Mouse (Mus musculus) activated CD4-positive, CD25-positive, alpha-beta regulatory T cell, adult 9 weeks (primary cell): ENCODE results near the gene Bicdl2. TPM values are rescaled to one million over a fixed set of nuclear protein-coding genes. Genes with fewer than 3 reads are reported as not detected.

Experiments
- polyA plus RNA-seq: library from polyadenylated mRNA; unstranded; fragments of 100-300 nt; shearing (Covaris generic); gene quantifications from one replicate; pipeline ENCODE4 v1.2.1, GENCODE M21; 2017

Bicdl2 gene
- polyA plus RNA-seq, result not detected

GRCm38 (mm10) chr17:23660117-23660875 lies at the start of gene Bicdl2:
Gene Bicdl2 (plus strand): TSS chr17:23660506.

GRCm38 (mm10) chr17:23644613-23645495 lies 15.5 kb upstream of the Bicdl2 start, which contains the start of gene Mmp25:
Gene Mmp25 (minus strand): TSS chr17:23645277.

DNA sequence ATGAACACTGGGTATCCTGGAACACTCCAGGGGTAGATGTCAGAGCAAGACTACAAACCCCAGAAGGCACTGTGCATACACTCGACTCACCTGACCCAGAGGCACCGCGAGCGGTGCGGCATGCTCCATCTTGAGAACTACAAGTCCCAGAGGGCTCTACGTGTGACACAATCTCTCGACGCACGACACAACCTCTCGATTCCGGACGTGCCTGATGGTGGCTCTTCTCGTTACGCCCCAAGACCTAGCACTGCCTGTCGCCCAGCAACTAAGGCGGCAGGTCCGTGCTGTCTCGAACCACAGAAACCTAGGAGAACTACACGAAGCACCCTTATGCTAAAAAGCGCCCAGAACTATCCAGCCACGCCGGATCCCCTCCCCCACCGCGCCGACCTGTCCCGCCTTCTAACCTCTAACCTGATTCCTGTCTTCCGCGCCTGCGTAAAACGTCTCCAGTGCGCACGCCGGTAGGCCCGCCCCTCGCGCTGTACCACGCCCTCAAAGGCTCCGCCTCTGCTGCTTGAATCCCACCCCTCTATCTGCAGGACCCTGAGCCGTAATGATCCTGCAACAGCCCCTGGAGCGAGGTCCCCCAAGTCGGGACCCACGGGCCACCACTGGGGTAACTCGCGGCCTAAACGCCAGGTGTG lies 13.2 kb downstream of the Bicdl2 start, which contains the start of the genes Hcfc1r1 and Thoc6:
Gene Hcfc1r1, plus strand, starts transcription at position 173 of the 650 bp plus-strand sequence.
Gene Thoc6, minus strand, starts transcription at position 459 of the 650 bp plus-strand sequence.

DNA sequence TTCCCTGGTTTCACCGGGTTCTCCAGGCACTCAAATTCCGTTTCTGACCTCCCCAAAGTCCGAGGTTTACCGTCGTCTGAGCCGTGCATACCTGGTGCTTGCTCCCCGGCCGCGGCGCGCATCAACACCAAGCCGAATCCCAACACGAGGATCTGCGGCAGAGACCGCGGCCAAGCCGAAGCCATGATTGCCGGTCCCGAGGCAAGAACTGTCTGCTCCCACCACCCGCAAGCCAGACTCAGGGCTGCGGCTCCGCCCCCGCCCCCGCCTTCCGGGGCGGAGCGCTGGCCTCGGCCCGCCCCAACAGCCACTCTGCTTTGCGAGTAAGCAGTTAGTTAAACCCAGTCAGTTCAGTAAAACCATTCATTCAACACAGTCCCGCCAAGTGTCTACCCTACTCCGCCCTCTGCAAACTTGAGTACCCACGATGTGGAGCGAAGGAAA lies 17.0 kb downstream of the Bicdl2 start, which contains the start of gene Tnfrsf12a:
Gene Tnfrsf12a, minus strand, starts transcription at position 233 of the 444 bp plus-strand sequence.

GRCm38 (mm10) chr17:23679127-23679835 lies 19.0 kb downstream of the Bicdl2 start, which contains the start of gene Cldn6:
Gene Cldn6 (plus strand): TSS chr17:23679249.

DNA sequence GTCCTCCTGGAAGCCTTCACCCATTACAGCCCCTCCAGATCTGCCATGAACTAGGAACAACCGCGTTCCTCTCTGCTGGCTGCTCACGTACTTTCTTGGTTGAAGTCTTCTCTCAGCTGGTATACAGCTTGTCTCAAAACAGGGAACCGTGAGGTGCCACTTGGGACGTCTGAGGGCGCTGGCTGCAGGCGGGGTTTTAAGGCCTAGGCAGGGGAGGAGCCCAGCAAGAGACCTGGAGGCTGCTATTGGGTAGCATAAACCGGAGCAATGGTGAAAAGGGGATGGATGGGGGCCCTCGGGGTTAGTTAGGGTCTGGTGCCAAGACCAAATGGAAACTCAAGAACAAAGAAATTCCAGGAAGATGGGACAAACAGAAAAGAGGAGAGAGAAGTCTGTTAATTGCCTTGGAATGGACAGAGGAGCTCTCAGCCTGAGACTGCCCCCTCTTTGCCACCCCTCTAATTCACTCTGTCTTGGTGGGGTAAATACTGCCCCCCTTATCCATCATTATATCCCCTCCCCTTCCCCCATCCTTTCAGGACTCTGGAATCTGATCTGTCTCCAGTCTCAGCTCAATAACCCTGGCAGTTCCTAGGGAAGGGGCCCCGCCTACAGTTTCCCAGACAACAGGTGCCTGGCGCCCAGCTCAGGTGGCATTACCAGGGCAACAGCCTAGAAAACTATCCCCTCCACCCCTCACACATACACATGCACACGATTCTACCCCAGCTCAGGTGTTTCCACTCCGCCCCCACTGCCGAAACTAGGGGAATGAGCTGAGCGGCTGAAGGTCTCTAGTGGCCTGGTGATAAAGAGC lies 23.8 kb downstream of the Bicdl2 start, which contains the start of gene Cldn9:
Gene Cldn9, minus strand, starts transcription at position 171 of the 817 bp plus-strand sequence.

Other genes starting within 250 kb of the Bicdl2 start
- not detected for gene Vmn2r117, start 180.8 kb upstream of the Bicdl2 start, polyA plus RNA-seq
- gene Zfp213, start 96.3 kb upstream of the Bicdl2 start, polyA plus RNA-seq, result 14.2 TPM
- not detected for gene Zfp13, start 61.0 kb upstream of the Bicdl2 start, polyA plus RNA-seq
- 0.89 TPM for gene Zscan10, start 59.6 kb upstream of the Bicdl2 start, polyA plus RNA-seq
- gene Mmp25, start 15.2 kb upstream of the Bicdl2 start, polyA plus RNA-seq, result 0.60 TPM
- gene Hcfc1r1, start 13.1 kb downstream of the Bicdl2 start, polyA plus RNA-seq, result 64.9 TPM
- 31.2 TPM for gene Thoc6, start 13.4 kb downstream of the Bicdl2 start, polyA plus RNA-seq
- gene Tnfrsf12a, start 17.0 kb downstream of the Bicdl2 start, polyA plus RNA-seq, result 6.5 TPM
- not detected for gene Cldn6, start 18.7 kb downstream of the Bicdl2 start, polyA plus RNA-seq
- not detected for gene Cldn9, start 23.5 kb downstream of the Bicdl2 start, polyA plus RNA-seq
- not detected for gene 1520401A03Rik, start 62.3 kb downstream of the Bicdl2 start, polyA plus RNA-seq
- gene Pkmyt1, start 65.8 kb downstream of the Bicdl2 start, polyA plus RNA-seq, result 19.9 TPM
- gene Paqr4, start 80.4 kb downstream of the Bicdl2 start, polyA plus RNA-seq, result 8.8 TPM
- 5.7 TPM for gene Kremen2, start 85.3 kb downstream of the Bicdl2 start, polyA plus RNA-seq
- 31.6 TPM for gene Flywch1, start 111.1 kb downstream of the Bicdl2 start, polyA plus RNA-seq
- 4.9 TPM for gene Flywch2, start 125.6 kb downstream of the Bicdl2 start, polyA plus RNA-seq
- gene Srrm2, start 130.0 kb downstream of the Bicdl2 start, polyA plus RNA-seq, result 454 TPM
- gene Elob, start 168.6 kb downstream of the Bicdl2 start, polyA plus RNA-seq, result 708 TPM
- 0.49 TPM for gene Prss33, start 175.6 kb downstream of the Bicdl2 start, polyA plus RNA-seq
- not detected for gene Prss32, start 183.3 kb downstream of the Bicdl2 start, polyA plus RNA-seq
- 5.6 TPM for gene Prss41, start 183.7 kb downstream of the Bicdl2 start, polyA plus RNA-seq
- gene Prss21, start 207.6 kb downstream of the Bicdl2 start, polyA plus RNA-seq, result not detected
- not detected for gene Dcpp1, start 220.4 kb downstream of the Bicdl2 start, polyA plus RNA-seq
- gene Dcpp2, start 220.4 kb downstream of the Bicdl2 start, polyA plus RNA-seq, result not detected